Mouse (Mus musculus): ENCODE data around the gene Map3k14. TPM values are rescaled to one million over a fixed set of nuclear protein-coding genes. Genes with fewer than 3 reads are reported as not detected.

Gene Map3k14
- total and polyA plus RNA-seq, 3 experiments, result 0.39 to 0.99 TPM; not detected in 1

DNA sequence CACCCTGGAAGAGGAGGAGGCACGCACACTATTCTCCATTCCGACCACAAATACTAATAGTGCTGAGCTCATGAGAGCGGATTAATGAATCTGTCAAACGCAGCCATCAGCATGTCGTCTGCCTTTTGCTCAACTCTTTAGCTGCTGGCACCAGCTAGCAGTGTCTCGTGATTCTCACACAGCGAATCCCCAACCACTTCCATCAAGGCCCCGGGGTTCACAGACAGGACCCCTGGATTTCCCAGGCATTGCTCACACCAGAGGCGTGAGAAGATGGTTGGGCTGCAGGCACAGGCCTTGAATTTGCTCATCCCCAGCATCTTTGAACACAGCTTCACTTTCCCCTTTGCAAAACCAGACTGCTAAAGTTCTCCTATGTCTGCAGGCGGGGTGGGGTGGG lies 18.0 kb upstream of the Map3k14 start:
- Histone ChIP-seq H3K27me3 (ENCODE audit: control insufficient read depth in 1 of 2, insufficient read depth in 2 of 2, low read length in 2 of 2) (peaks cover 13 to 20% of the 10 kb centered on the region in 2 experiments), H3K36me3 (ENCODE audit: control insufficient read depth in 1 of 2, insufficient read depth in 2 of 2, low read length in 2 of 2) (peaks cover 0 to 7% of the 10 kb centered on the region in 2 experiments; a peak in 2 of 4 replicates), H3K4me1 (ENCODE audit: control insufficient read depth in 1 of 2, insufficient read depth in 2 of 2, low read length in 2 of 2) (peaks cover 0 to 12% of the 10 kb centered on the region in 2 experiments; a peak in 2 of 4 replicates), H3K9me3 (replicated peaks; ENCODE audit: insufficient read depth, low read length) (no peaks in the 10 kb centered on the region), H3K9ac (ENCODE audit: control insufficient read depth, low read depth, low read length, poor library complexity, severe bottlenecking) (no peak overlapping the region), H3K4me3 (ENCODE audit: control insufficient read depth in 1 of 2, insufficient read depth in 1 of 2, low read depth in 2 of 2, low read length in 2 of 2) (no peak overlapping the region), H3K79me2 (ENCODE audit: control insufficient read depth, insufficient read depth, low read length, poor library complexity) (no peaks in the 10 kb centered on the region), H3K27ac (ENCODE audit: control insufficient read depth, low read depth, low read length) (no peak overlapping the region)
- no peak for DNase-seq (ENCODE audit: low read depth, low spot score)
- TF ChIP-seq MYB (IDR thresholded peaks at IDR 0.05; ENCODE audit: low read depth, low read length) (no peak), MAZ (IDR thresholded peaks at IDR 0.05; ENCODE audit: low read depth, low read length) (no peak), CTCF (IDR thresholded peaks at IDR 0.05 in 2 of 3, conservative IDR thresholded peaks at IDR 0.05 in 1 of 3; ENCODE audit: control insufficient read depth in 1 of 3, insufficient read depth in 1 of 3, low read depth in 2 of 3, low read length in 3 of 3, poor library complexity in 1 of 3, severe bottlenecking in 1 of 3) (no peak), MXI1 (IDR thresholded peaks at IDR 0.05; ENCODE audit: low read depth, low read length) (no peak), RAD21 (IDR thresholded peaks at IDR 0.05; ENCODE audit: low read depth, low read length) (no peak), SMC3 (IDR thresholded peaks at IDR 0.05; ENCODE audit: low read depth, low read length) (no peak), ZNF384 (IDR thresholded peaks at IDR 0.05; ENCODE audit: low read depth, low read length) (no peak), ETS1 (IDR thresholded peaks at IDR 0.05; ENCODE audit: low read depth, low read length) (no peak), MAFK (IDR thresholded peaks at IDR 0.05; ENCODE audit: borderline replicate concordance, low read depth, low read length) (no peak), RCOR1 (IDR thresholded peaks at IDR 0.05; ENCODE audit: low read depth, low read length) (no peak), MYC (IDR thresholded peaks at IDR 0.05; ENCODE audit: low read depth, low read length) (no peak), POLR2AphosphoS2 (IDR thresholded peaks at IDR 0.05; ENCODE audit: low read length) (no peak), MEF2A (IDR thresholded peaks at IDR 0.05; ENCODE audit: extremely low read depth, insufficient replicate concordance, low read depth, low read length, poor library complexity, severe bottlenecking) (no peak), HCFC1 (IDR thresholded peaks at IDR 0.05; ENCODE audit: low read depth, low read length) (no peak)

GRCm38 (mm10) chr11:103281784-103282183 lies 14.5 kb upstream of the Map3k14 start:
- H3K79me2 ChIP-seq (ENCODE audit: control insufficient read depth, insufficient read depth, low read length, poor library complexity), result no peaks in the 10 kb centered on the region
- H3K27me3 ChIP-seq (ENCODE audit: control insufficient read depth in 1 of 2, insufficient read depth in 2 of 2, low read length in 2 of 2), result peaks cover 16 to 19% of the 10 kb centered on the region in 2 experiments
- no peak for TF ChIP-seq TCF12 (IDR thresholded peaks at IDR 0.05; ENCODE audit: low read depth, low read length)
- no peak for TF ChIP-seq MYC (IDR thresholded peaks at IDR 0.05; ENCODE audit: low read depth, low read length)
- no peak for TF ChIP-seq SIN3A (IDR thresholded peaks at IDR 0.05; ENCODE audit: low read length)
- TF ChIP-seq TBP (IDR thresholded peaks at IDR 0.05; ENCODE audit: low read depth, low read length), result no peak
- TF ChIP-seq ZNF384 (IDR thresholded peaks at IDR 0.05; ENCODE audit: low read depth, low read length), result no peak
- no peak for TF ChIP-seq ZKSCAN1 (IDR thresholded peaks at IDR 0.05; ENCODE audit: low read depth, low read length)
- no peak for TF ChIP-seq ETS1 (IDR thresholded peaks at IDR 0.05; ENCODE audit: low read depth, low read length)
- no peak for TF ChIP-seq KAT2A (conservative IDR thresholded peaks at IDR 0.05; ENCODE audit: low read depth, low read length)
- TF ChIP-seq POLR2AphosphoS2 (IDR thresholded peaks at IDR 0.05; ENCODE audit: low read length), result no peak
- no peak for TF ChIP-seq POLR2A (IDR thresholded peaks at IDR 0.05; ENCODE audit: control insufficient read depth in 1 of 2, insufficient read depth in 1 of 2, low read depth in 1 of 2, low read length in 2 of 2, poor library complexity in 1 of 2)
- TF ChIP-seq NELFE (IDR thresholded peaks at IDR 0.05; ENCODE audit: low read depth, low read length), result no peak
- TF ChIP-seq NRF1 (IDR thresholded peaks at IDR 0.05; ENCODE audit: insufficient read depth, low read depth, low read length, poor library complexity, severe bottlenecking), result no peak
- DNase-seq (ENCODE audit: low read depth, low spot score), result no peak
- H3K9ac ChIP-seq (ENCODE audit: control insufficient read depth, low read depth, low read length, poor library complexity, severe bottlenecking), result no peak overlapping the region
- H3K36me3 ChIP-seq (ENCODE audit: control insufficient read depth in 1 of 2, insufficient read depth in 2 of 2, low read length in 2 of 2), result no peaks in the 10 kb centered on the region
- H3K4me3 ChIP-seq (ENCODE audit: control insufficient read depth in 1 of 2, insufficient read depth in 1 of 2, low read depth in 2 of 2, low read length in 2 of 2), result no peak overlapping the region
- no peaks in the 10 kb centered on the region for H3K9me3 ChIP-seq (replicated peaks; ENCODE audit: insufficient read depth, low read length)
- H3K4me1 ChIP-seq (ENCODE audit: control insufficient read depth in 1 of 2, insufficient read depth in 2 of 2, low read length in 2 of 2), result no peaks in the 10 kb centered on the region
- no peak overlapping the region for H3K27ac ChIP-seq (ENCODE audit: control insufficient read depth, low read depth, low read length)

Data from MEL (cell line).